Mouse (Mus musculus): ENCODE measurements around the gene D2hgdh.
"Not testable (repeated sequence)": the region's sequence is repeated elsewhere in the genome, so short reads cannot be mapped to it uniquely, and the experiment has no call there.

DNA sequence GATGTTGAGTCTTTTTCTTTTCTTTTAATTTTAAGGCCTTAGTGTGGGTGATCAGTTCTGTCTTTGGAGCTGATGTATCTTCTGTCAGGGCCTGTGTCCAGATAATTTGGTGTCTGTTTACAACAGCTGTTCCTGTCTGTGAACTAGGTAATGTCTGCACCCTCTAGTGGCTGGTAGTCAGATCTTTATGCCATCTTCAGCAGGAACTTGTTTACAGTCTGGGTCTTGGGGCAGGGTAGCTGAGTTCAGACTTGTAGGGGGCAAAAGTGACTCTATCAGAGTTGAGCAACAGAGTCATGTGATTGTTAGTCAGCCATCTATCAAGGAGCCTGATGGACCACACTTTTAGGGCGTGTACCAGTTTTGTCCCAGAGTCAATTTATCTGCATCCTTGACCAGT, 72.7 kb downstream of the D2hgdh start:
- TF ChIP-seq POLR2A (IDR thresholded peaks at IDR 0.05; ENCODE audit: borderline replicate concordance, insufficient read depth, low read length); CTCF (IDR thresholded peaks at IDR 0.05; ENCODE audit: borderline replicate concordance, insufficient read depth, low read depth, low read length): not testable (repeated sequence)

Data from cerebellum, adult 2 months (tissue).